Mouse (Mus musculus) neural tube, embryonic 13.5 days (tissue): ENCODE measurements around the gene Clta. TPM values are rescaled to one million over a fixed set of nuclear protein-coding genes. Genes with fewer than 3 reads are reported as not detected.
A peak's percentile ranks its signal among the peaks of the same experiment; 100 is the strongest.

ENCODE experiments used
- ATAC-seq: fragments of 200-750 bp; cut with Nextera tagmentation; 2 replicates; pipeline ENCODE4 v1.8.0; 2017; ENCODE audit warnings: low read depth, mild to moderate bottlenecking, moderate TSS enrichment, moderate library complexity
- H3K27ac ChIP-seq: fragments of 300-500 bp; sonication (generic); replicated peaks from 2 replicates; pipeline ENCODE4 v1.5.1; 2015; ENCODE audit warnings: moderate library complexity, mild to moderate bottlenecking, inconsistent platforms
- H3K27me3 ChIP-seq: fragments of 300-500 bp; sonication (generic); 2 replicates; pipeline ENCODE4 v1.6.1; 2015; ENCODE audit warnings: mild to moderate bottlenecking, inconsistent platforms
- H3K36me3 ChIP-seq: fragments of 300-500 bp; sonication (generic); 2 replicates; pipeline ENCODE4 v1.6.1; 2015; ENCODE audit warnings: mild to moderate bottlenecking, inconsistent platforms
- H3K4me1 ChIP-seq: fragments of 300-500 bp; sonication (generic); replicated peaks from 2 replicates; pipeline ENCODE4 v1.6.1; 2015; ENCODE audit warnings: inconsistent platforms
- H3K4me2 ChIP-seq: fragments of 300-500 bp; sonication (generic); 2 replicates; pipeline ENCODE4 v1.6.1; 2015; ENCODE audit warnings: inconsistent platforms, mild to moderate bottlenecking, moderate library complexity
- H3K4me3 ChIP-seq: fragments of 300-500 bp; sonication (generic); 2 replicates; pipeline ENCODE4 v1.5.1; 2015; ENCODE audit warnings: mild to moderate bottlenecking, inconsistent platforms
- H3K9ac ChIP-seq: fragments of 300-500 bp; sonication (generic); 2 replicates; pipeline ENCODE4 v1.6.1; 2015; ENCODE audit warnings: moderate library complexity, mild to moderate bottlenecking, inconsistent platforms
- H3K9me3 ChIP-seq: fragments of 300-500 bp; sonication (generic); 2 replicates; pipeline ENCODE4 v1.6.1; 2016; ENCODE audit warnings: inconsistent platforms
- WGBS: fragments of 180-500 bp; shearing (Covaris S2); methylation state at CpG from one replicate; pipeline ENCODE4 v1.1.7; 2015; 5-methylcytosine and 5-hydroxymethylcytosine counted together
- polyA plus RNA-seq: library from polyadenylated mRNA; unstranded; fragments of >200 nt; fragmentation: Nextera tagmentation; extraction: Ambion mirVana; gene quantifications from 2 replicates; pipeline ENCODE4 v1.2.1, GENCODE M21; 2015

Gene Clta
- polyA plus RNA-seq, 1 experiment from 2014 or later = 346 TPM

- ATAC-seq = peak; percentile 94
- H3K4me2 ChIP-seq = peak overlapping the region; percentile 68
- H3K27ac ChIP-seq = 0 out of 2 replicates have a peak overlapping the region, but pooled peaks have one; percentile 15
- no peaks in the 10 kb centered on the region for H3K27me3 ChIP-seq
- no peaks in the 10 kb centered on the region for H3K36me3 ChIP-seq
- peaks cover 22% of the 10 kb centered on the region for H3K4me1 ChIP-seq
- H3K4me3 ChIP-seq = peak overlapping the region; percentile 34
- WGBS = 2% methylated on average over 24 of the region's 24 CpGs
- H3K9me3 ChIP-seq = no peaks in the 10 kb centered on the region
- peak overlapping the region; percentile 70 for H3K9ac ChIP-seq
Measured at GRCm38 (mm10) chr4:43982053-43982732, 22.1 kb upstream of the Clta start.

GRCm38 (mm10) chr4:43983181-43983580, 21.1 kb upstream of the Clta start, which contains the start of gene Ccin:
Gene Ccin (plus strand): TSS chr4:43983483.
- Histone ChIP-seq H3K4me2 (peak within 1 kb of the TSS; percentile 68), H3K9ac (peak within 1 kb of the TSS; percentile 70), H3K4me3 (peak within 1 kb of the TSS; percentile 34), H3K4me1 (peaks cover 21% of the 10 kb centered on the region), H3K9me3 (no peaks in the 10 kb centered on the region), H3K27me3 (no peaks in the 10 kb centered on the region), H3K27ac (no peak within 1 kb of the TSS), H3K36me3 (no peaks in the 10 kb centered on the region)
- WGBS = 73% methylated on average over 11 of the region's 11 CpGs
- no peak for ATAC-seq

GRCm38 (mm10) chr4:43983756-43984155, 20.5 kb upstream of the Clta start:
- Histone ChIP-seq H3K4me3 (no peak overlapping the region), H3K4me1 (peaks cover 15% of the 10 kb centered on the region), H3K27ac (no peak overlapping the region), H3K36me3 (no peaks in the 10 kb centered on the region), H3K27me3 (no peaks in the 10 kb centered on the region), H3K4me2 (no peak overlapping the region), H3K9me3 (no peaks in the 10 kb centered on the region), H3K9ac (no peak overlapping the region)
- 92% methylated on average over 22 of the region's 22 CpGs for WGBS
- ATAC-seq = no peak

GRCm38 (mm10) chr4:43984326-43984725, 19.9 kb upstream of the Clta start:
- no peak overlapping the region for H3K4me2 ChIP-seq
- no peak overlapping the region for H3K9ac ChIP-seq
- no peak for ATAC-seq
- no peak overlapping the region for H3K27ac ChIP-seq
- no peak overlapping the region for H3K4me3 ChIP-seq
- H3K4me1 ChIP-seq = peaks cover 9% of the 10 kb centered on the region
- H3K9me3 ChIP-seq = no peaks in the 10 kb centered on the region
- no peaks in the 10 kb centered on the region for H3K27me3 ChIP-seq
- 96% methylated on average over 19 of the region's 19 CpGs for WGBS
- H3K36me3 ChIP-seq = no peaks in the 10 kb centered on the region

GRCm38 (mm10) chr4:43988976-43989375, 15.3 kb upstream of the Clta start:
- Histone ChIP-seq H3K27ac (no peak overlapping the region), H3K9me3 (no peaks in the 10 kb centered on the region), H3K4me3 (no peak overlapping the region), H3K4me1 (no peaks in the 10 kb centered on the region), H3K36me3 (no peaks in the 10 kb centered on the region), H3K4me2 (no peak overlapping the region), H3K27me3 (no peaks in the 10 kb centered on the region), H3K9ac (no peak overlapping the region)
- 92% methylated on average over 3 of the region's 3 CpGs for WGBS
- no peak for ATAC-seq

- no peak for ATAC-seq
- Histone ChIP-seq H3K9me3 (no peaks in the 10 kb centered on the region), H3K9ac (no peak overlapping the region), H3K4me2 (no peak overlapping the region), H3K27me3 (no peaks in the 10 kb centered on the region), H3K27ac (no peak overlapping the region), H3K36me3 (no peaks in the 10 kb centered on the region), H3K4me3 (no peak overlapping the region), H3K4me1 (no peaks in the 10 kb centered on the region)
- 90% methylated on average over 11 of the region's 11 CpGs for WGBS
Measured at GRCm38 (mm10) chr4:43993072-43993471, 11.2 kb upstream of the Clta start.

GRCm38 (mm10) chr4:43994342-43994741, 9.9 kb upstream of the Clta start:
- 83% methylated on average over 2 of the region's 2 CpGs for WGBS
- no peak for ATAC-seq
- Histone ChIP-seq H3K36me3 (no peaks in the 10 kb centered on the region), H3K27ac (no peak overlapping the region), H3K4me3 (no peak overlapping the region), H3K4me2 (no peak overlapping the region), H3K27me3 (no peaks in the 10 kb centered on the region), H3K9me3 (peaks cover 5% of the 10 kb centered on the region; the same call in 1 of the 2 replicates), H3K4me1 (no peaks in the 10 kb centered on the region), H3K9ac (no peak overlapping the region)

- Histone ChIP-seq H3K27me3 (no peaks in the 10 kb centered on the region), H3K4me1 (no peaks in the 10 kb centered on the region), H3K9ac (no peak overlapping the region), H3K9me3 (peaks cover 5% of the 10 kb centered on the region; the same call in 1 of the 2 replicates), H3K27ac (no peak overlapping the region), H3K4me2 (no peak overlapping the region), H3K4me3 (no peak overlapping the region), H3K36me3 (no peaks in the 10 kb centered on the region)
- ATAC-seq = no peak
- WGBS = 87% methylated on average over 6 of the region's 6 CpGs
Measured at GRCm38 (mm10) chr4:44003622-44004021, 630 bp upstream of the Clta start.

- H3K9me3 ChIP-seq = no peaks in the 10 kb centered on the region
- no peaks in the 10 kb centered on the region for H3K36me3 ChIP-seq
- H3K9ac ChIP-seq = no peak overlapping the region
- H3K4me2 ChIP-seq = no peak overlapping the region
- 66% methylated on average over 3 of the region's 3 CpGs for WGBS
- H3K27me3 ChIP-seq = no peaks in the 10 kb centered on the region
- H3K4me1 ChIP-seq = no peaks in the 10 kb centered on the region
- no peak for ATAC-seq
- no peak overlapping the region for H3K4me3 ChIP-seq
- H3K27ac ChIP-seq = no peak overlapping the region
Measured at GRCm38 (mm10) chr4:44004623-44005409, 564 bp downstream of the Clta start.

- H3K9me3 ChIP-seq = no peaks in the 10 kb centered on the region
- H3K4me1 ChIP-seq = peaks cover 31% of the 10 kb centered on the region
- WGBS = 93% methylated on average over 1 of the region's 1 CpGs
- no peaks in the 10 kb centered on the region for H3K36me3 ChIP-seq
- no peak overlapping the region for H3K4me2 ChIP-seq
- H3K4me3 ChIP-seq = no peak overlapping the region
- no peaks in the 10 kb centered on the region for H3K27me3 ChIP-seq
- no peak overlapping the region for H3K9ac ChIP-seq
- H3K27ac ChIP-seq = no peak overlapping the region
- ATAC-seq = no peak
Measured at GRCm38 (mm10) chr4:44010176-44010575, 5.9 kb downstream of the Clta start.

- Histone ChIP-seq H3K27ac (no peak overlapping the region), H3K27me3 (no peaks in the 10 kb centered on the region), H3K9ac (no peak overlapping the region), H3K4me1 (peaks cover 38% of the 10 kb centered on the region), H3K9me3 (no peaks in the 10 kb centered on the region), H3K36me3 (no peaks in the 10 kb centered on the region), H3K4me2 (no peak overlapping the region), H3K4me3 (no peak overlapping the region)
- 52% methylated on average over 2 of the region's 2 CpGs for WGBS
- ATAC-seq = no peak
Measured at GRCm38 (mm10) chr4:44010893-44011292, 6.6 kb downstream of the Clta start.

- Histone ChIP-seq H3K4me2 (peak overlapping the region; percentile 99), H3K27me3 (no peaks in the 10 kb centered on the region), H3K4me1 (peaks cover 39% of the 10 kb centered on the region), H3K9me3 (no peaks in the 10 kb centered on the region), H3K9ac (peak overlapping the region; percentile 89), H3K4me3 (peak overlapping the region; percentile 98), H3K27ac (peak overlapping the region; percentile 82; the same call in 1 of the 2 replicates), H3K36me3 (no peaks in the 10 kb centered on the region)
- WGBS = 88% methylated on average over 3 of the region's 3 CpGs
- no peak for ATAC-seq
Measured at GRCm38 (mm10) chr4:44011799-44012198, 7.5 kb downstream of the Clta start.
